Mouse (Mus musculus) MEL (cell line): ENCODE measurements at regions not wholly inside any gene's neighbourhood (a gene's known extent, or its start where the extent isn't known, plus 50 kb on each side); places are given as distances from the start of the nearest gene placed in this dataset.

Source experiments
- CTCF ChIP-seq, 3 experiments: IDR thresholded peaks in 2 of 3; conservative IDR thresholded peaks in 1 of 3; 2 replicates each; pipeline ENCODE4 v1.5.1; 2011 to 2012; ENCODE audit warnings: low read length in 3 of 3, low read depth in 2 of 3, mild to moderate bottlenecking in 2 of 3, improper control_type of control experiment in 1 of 3, inconsistent platforms in 1 of 3, mixed read lengths in 1 of 3, moderate library complexity in 1 of 3; ENCODE audit not compliant: control insufficient read depth in 1 of 3, insufficient read depth in 1 of 3, poor library complexity in 1 of 3, severe bottlenecking in 1 of 3
- EP300 ChIP-seq, 2 experiments: IDR thresholded peaks; 2 replicates each; pipeline ENCODE4 v1.6.1; 2011; ENCODE audit warnings: improper control_type of control experiment in 2 of 2, low read length in 2 of 2, low read depth in 1 of 2, mild to moderate bottlenecking in 1 of 2
- MYC ChIP-seq: IDR thresholded peaks from 2 replicates; pipeline ENCODE4 v1.6.1; 2011; ENCODE audit warnings: low read depth, mild to moderate bottlenecking, low read length, improper control_type of control experiment, moderate library complexity
- TBP ChIP-seq: IDR thresholded peaks from 2 replicates; pipeline ENCODE4 v1.8.0; 2011; ENCODE audit warnings: low read depth, low read length, improper control_type of control experiment
- TCF12 ChIP-seq: IDR thresholded peaks from 2 replicates; pipeline ENCODE4 v1.6.1; 2014; ENCODE audit warnings: low read depth, mild to moderate bottlenecking, inconsistent platforms, low read length, improper control_type of control experiment, moderate library complexity
- USF1 ChIP-seq: IDR thresholded peaks from 2 replicates; pipeline ENCODE4 v1.6.1; 2014; ENCODE audit warnings: low read depth, mild to moderate bottlenecking, inconsistent platforms, low read length, improper control_type of control experiment, moderate library complexity
- ZC3H11A ChIP-seq: IDR thresholded peaks from 2 replicates; pipeline ENCODE4 v1.6.1; 2012; ENCODE audit warnings: low read depth, mild to moderate bottlenecking, inconsistent platforms, low read length, improper control_type of control experiment
- ZKSCAN1 ChIP-seq: IDR thresholded peaks from 2 replicates; pipeline ENCODE4 v1.6.1; 2012; ENCODE audit warnings: low read depth, mild to moderate bottlenecking, inconsistent platforms, low read length, improper control_type of control experiment, moderate library complexity

GRCm38 (mm10) chr2:56109531-56109930 lies 673.8 kb downstream of the Kcnj3 start:
- no peak for TF ChIP-seq TBP
- no peak for TF ChIP-seq TCF12
- no peak for TF ChIP-seq ZC3H11A
- TF ChIP-seq MYC, result no peak
- no peak for TF ChIP-seq EP300 (IDR thresholded peaks at IDR 0.05; ENCODE audit: low read depth in 1 of 2, low read length in 2 of 2)
- peak in 1 of 3 experiments; percentile 53; a peak in 2 of 6 replicates for TF ChIP-seq CTCF (IDR thresholded peaks at IDR 0.05 in 2 of 3, conservative IDR thresholded peaks at IDR 0.05 in 1 of 3; ENCODE audit: control insufficient read depth in 1 of 3, insufficient read depth in 1 of 3, low read depth in 2 of 3, low read length in 3 of 3, poor library complexity in 1 of 3, severe bottlenecking in 1 of 3)
- no peak for TF ChIP-seq USF1
- no peak for TF ChIP-seq ZKSCAN1
